Mouse (Mus musculus): ENCODE data around the gene Tram2. TPM values are rescaled to one million over a fixed set of nuclear protein-coding genes. Genes with fewer than 3 reads are reported as not detected.
A peak's percentile ranks its signal among the peaks of the same experiment; 100 is the strongest.

The Tram2 gene
- polyA plus RNA-seq, 1 experiment from 2014 or later = 14.4 TPM

- Histone ChIP-seq H3K27me3 (replicated peaks; ENCODE audit: control insufficient read depth, insufficient read depth, low read length) (no peaks in the 10 kb centered on the region), H3K9ac (ENCODE audit: low read depth, low read length) (no peak overlapping the region), H3K9me3 (ENCODE audit: control insufficient read depth, low read length) (no peaks in the 10 kb centered on the region), H3K4me2 (ENCODE audit: low read depth, low read length) (no peak overlapping the region), H3K4me3 (ENCODE audit: low read depth, low read length) (no peak overlapping the region), H3K4me1 (ENCODE audit: control insufficient read depth, insufficient read depth, low read length) (no peaks in the 10 kb centered on the region), H3K27ac (replicated peaks; ENCODE audit: low read depth, low read length) (no peak overlapping the region), H3K36me3 (ENCODE audit: control insufficient read depth, insufficient read depth, low read length) (no peaks in the 10 kb centered on the region)
- ATAC-seq (ENCODE audit: low read depth) (no peak), DNase-seq (ENCODE audit: low spot score) (no peak)
- 94% methylated on average over 3 of the region's 3 CpGs for WGBS
Measured at GRCm38 (mm10) chr1:21023101-21023500, 55.9 kb downstream of the Tram2 start.

GRCm38 (mm10) chr1:21014463-21014862 lies 64.6 kb downstream of the Tram2 start:
- Histone ChIP-seq H3K9me3 (ENCODE audit: control insufficient read depth, low read length) (no peaks in the 10 kb centered on the region), H3K27me3 (replicated peaks; ENCODE audit: control insufficient read depth, insufficient read depth, low read length) (no peaks in the 10 kb centered on the region), H3K4me1 (ENCODE audit: control insufficient read depth, insufficient read depth, low read length) (no peaks in the 10 kb centered on the region; the same call in 1 of the 2 replicates), H3K9ac (ENCODE audit: low read depth, low read length) (no peak overlapping the region), H3K27ac (replicated peaks; ENCODE audit: low read depth, low read length) (no peak overlapping the region), H3K36me3 (ENCODE audit: control insufficient read depth, insufficient read depth, low read length) (peaks cover 28% of the 10 kb centered on the region), H3K4me2 (ENCODE audit: low read depth, low read length) (no peak overlapping the region), H3K4me3 (ENCODE audit: low read depth, low read length) (no peak overlapping the region)
- peak; percentile 56 for DNase-seq (ENCODE audit: low spot score)
- ATAC-seq (ENCODE audit: low read depth) = peak; percentile 63; the same call in 1 of the 2 replicates
- 44% methylated on average over 7 of the region's 8 CpGs for WGBS

- Histone ChIP-seq H3K4me1 (ENCODE audit: control insufficient read depth, insufficient read depth, low read length) (no peaks in the 10 kb centered on the region; the same call in 1 of the 2 replicates), H3K9me3 (ENCODE audit: control insufficient read depth, low read length) (no peaks in the 10 kb centered on the region), H3K27ac (replicated peaks; ENCODE audit: low read depth, low read length) (no peak overlapping the region), H3K4me2 (ENCODE audit: low read depth, low read length) (no peak overlapping the region), H3K9ac (ENCODE audit: low read depth, low read length) (no peak overlapping the region), H3K4me3 (ENCODE audit: low read depth, low read length) (no peak overlapping the region), H3K36me3 (ENCODE audit: control insufficient read depth, insufficient read depth, low read length) (peaks cover 44% of the 10 kb centered on the region), H3K27me3 (replicated peaks; ENCODE audit: control insufficient read depth, insufficient read depth, low read length) (no peaks in the 10 kb centered on the region)
- DNase-seq (ENCODE audit: low spot score) (peak; percentile 30), ATAC-seq (ENCODE audit: low read depth) (no peak)
- 65% methylated on average over 6 of the region's 6 CpGs for WGBS
Measured at GRCm38 (mm10) chr1:21010282-21010800, 68.7 kb downstream of the Tram2 start.

GRCm38 (mm10) chr1:21008891-21009290 lies 70.1 kb downstream of the Tram2 start:
- Histone ChIP-seq H3K4me2 (ENCODE audit: low read depth, low read length) (no peak overlapping the region), H3K9me3 (ENCODE audit: control insufficient read depth, low read length) (no peaks in the 10 kb centered on the region), H3K36me3 (ENCODE audit: control insufficient read depth, insufficient read depth, low read length) (peaks cover 58% of the 10 kb centered on the region), H3K27ac (replicated peaks; ENCODE audit: low read depth, low read length) (no peak overlapping the region), H3K9ac (ENCODE audit: low read depth, low read length) (no peak overlapping the region), H3K4me3 (ENCODE audit: low read depth, low read length) (no peak overlapping the region), H3K27me3 (replicated peaks; ENCODE audit: control insufficient read depth, insufficient read depth, low read length) (no peaks in the 10 kb centered on the region), H3K4me1 (ENCODE audit: control insufficient read depth, insufficient read depth, low read length) (no peaks in the 10 kb centered on the region; the same call in 1 of the 2 replicates)
- 73% methylated on average over 4 of the region's 4 CpGs for WGBS
- 0 out of 2 replicates have a peak, but pooled peaks have one; percentile 53 for ATAC-seq (ENCODE audit: low read depth)
- no peak for DNase-seq (ENCODE audit: low spot score)

- H3K4me1 ChIP-seq (ENCODE audit: control insufficient read depth, insufficient read depth, low read length) = no peaks in the 10 kb centered on the region; the same call in 1 of the 2 replicates
- DNase-seq (ENCODE audit: low spot score) (no peak), ATAC-seq (ENCODE audit: low read depth) (no peak)
- no peak overlapping the region for H3K4me3 ChIP-seq (ENCODE audit: low read depth, low read length)
- no peak overlapping the region for H3K4me2 ChIP-seq (ENCODE audit: low read depth, low read length)
- no peak overlapping the region for H3K27ac ChIP-seq (replicated peaks; ENCODE audit: low read depth, low read length)
- no peaks in the 10 kb centered on the region for H3K27me3 ChIP-seq (replicated peaks; ENCODE audit: control insufficient read depth, insufficient read depth, low read length)
- H3K9me3 ChIP-seq (ENCODE audit: control insufficient read depth, low read length) = no peaks in the 10 kb centered on the region
- peaks cover 66% of the 10 kb centered on the region for H3K36me3 ChIP-seq (ENCODE audit: control insufficient read depth, insufficient read depth, low read length)
- no peak overlapping the region for H3K9ac ChIP-seq (ENCODE audit: low read depth, low read length)
- WGBS = 56% methylated on average over 7 of the region's 7 CpGs
Measured at GRCm38 (mm10) chr1:21007941-21008701, 70.9 kb downstream of the Tram2 start.

- ATAC-seq (ENCODE audit: low read depth) (no peak), DNase-seq (ENCODE audit: low spot score) (no peak)
- H3K27ac ChIP-seq (replicated peaks; ENCODE audit: low read depth, low read length) = no peak overlapping the region
- no peaks in the 10 kb centered on the region for H3K27me3 ChIP-seq (replicated peaks; ENCODE audit: control insufficient read depth, insufficient read depth, low read length)
- no peaks in the 10 kb centered on the region; the same call in 1 of the 2 replicates for H3K4me1 ChIP-seq (ENCODE audit: control insufficient read depth, insufficient read depth, low read length)
- WGBS = 87% methylated on average over 5 of the region's 5 CpGs
- H3K36me3 ChIP-seq (ENCODE audit: control insufficient read depth, insufficient read depth, low read length) = peaks cover 66% of the 10 kb centered on the region
- H3K4me2 ChIP-seq (ENCODE audit: low read depth, low read length) = no peak overlapping the region
- H3K4me3 ChIP-seq (ENCODE audit: low read depth, low read length) = no peak overlapping the region
- H3K9me3 ChIP-seq (ENCODE audit: control insufficient read depth, low read length) = no peaks in the 10 kb centered on the region
- H3K9ac ChIP-seq (ENCODE audit: low read depth, low read length) = no peak overlapping the region
Measured at GRCm38 (mm10) chr1:21006775-21007174, 72.3 kb downstream of the Tram2 start.

GRCm38 (mm10) chr1:21004596-21004995 lies 74.4 kb downstream of the Tram2 start:
- Histone ChIP-seq H3K27me3 (replicated peaks; ENCODE audit: control insufficient read depth, insufficient read depth, low read length) (no peaks in the 10 kb centered on the region), H3K4me3 (ENCODE audit: low read depth, low read length) (no peak overlapping the region), H3K4me2 (ENCODE audit: low read depth, low read length) (no peak overlapping the region), H3K9me3 (ENCODE audit: control insufficient read depth, low read length) (no peaks in the 10 kb centered on the region), H3K36me3 (ENCODE audit: control insufficient read depth, insufficient read depth, low read length) (peaks cover 70% of the 10 kb centered on the region), H3K9ac (ENCODE audit: low read depth, low read length) (no peak overlapping the region), H3K4me1 (ENCODE audit: control insufficient read depth, insufficient read depth, low read length) (no peaks in the 10 kb centered on the region; the same call in 1 of the 2 replicates), H3K27ac (replicated peaks; ENCODE audit: low read depth, low read length) (no peak overlapping the region)
- DNase-seq (ENCODE audit: low spot score) (no peak), ATAC-seq (ENCODE audit: low read depth) (no peak)
- 84% methylated on average over 8 of the region's 8 CpGs for WGBS

GRCm38 (mm10) chr1:21002246-21003142 lies 76.5 kb downstream of the Tram2 start:
- no peaks in the 10 kb centered on the region for H3K9me3 ChIP-seq (ENCODE audit: control insufficient read depth, low read length)
- H3K36me3 ChIP-seq (ENCODE audit: control insufficient read depth, insufficient read depth, low read length) = peaks cover 80% of the 10 kb centered on the region
- DNase-seq (ENCODE audit: low spot score) (peak; percentile 41), ATAC-seq (ENCODE audit: low read depth) (no peak; the same call in 1 of the 2 replicates)
- H3K4me3 ChIP-seq (ENCODE audit: low read depth, low read length) = no peak overlapping the region
- 83% methylated on average over 14 of the region's 14 CpGs for WGBS
- no peak overlapping the region for H3K4me2 ChIP-seq (ENCODE audit: low read depth, low read length)
- no peak overlapping the region for H3K9ac ChIP-seq (ENCODE audit: low read depth, low read length)
- H3K27ac ChIP-seq (replicated peaks; ENCODE audit: low read depth, low read length) = no peak overlapping the region
- H3K4me1 ChIP-seq (ENCODE audit: control insufficient read depth, insufficient read depth, low read length) = no peaks in the 10 kb centered on the region
- no peaks in the 10 kb centered on the region for H3K27me3 ChIP-seq (replicated peaks; ENCODE audit: control insufficient read depth, insufficient read depth, low read length)

Measured in embryonic facial prominence, embryonic 14.5 days (tissue).